In the genomic region with DNA sequence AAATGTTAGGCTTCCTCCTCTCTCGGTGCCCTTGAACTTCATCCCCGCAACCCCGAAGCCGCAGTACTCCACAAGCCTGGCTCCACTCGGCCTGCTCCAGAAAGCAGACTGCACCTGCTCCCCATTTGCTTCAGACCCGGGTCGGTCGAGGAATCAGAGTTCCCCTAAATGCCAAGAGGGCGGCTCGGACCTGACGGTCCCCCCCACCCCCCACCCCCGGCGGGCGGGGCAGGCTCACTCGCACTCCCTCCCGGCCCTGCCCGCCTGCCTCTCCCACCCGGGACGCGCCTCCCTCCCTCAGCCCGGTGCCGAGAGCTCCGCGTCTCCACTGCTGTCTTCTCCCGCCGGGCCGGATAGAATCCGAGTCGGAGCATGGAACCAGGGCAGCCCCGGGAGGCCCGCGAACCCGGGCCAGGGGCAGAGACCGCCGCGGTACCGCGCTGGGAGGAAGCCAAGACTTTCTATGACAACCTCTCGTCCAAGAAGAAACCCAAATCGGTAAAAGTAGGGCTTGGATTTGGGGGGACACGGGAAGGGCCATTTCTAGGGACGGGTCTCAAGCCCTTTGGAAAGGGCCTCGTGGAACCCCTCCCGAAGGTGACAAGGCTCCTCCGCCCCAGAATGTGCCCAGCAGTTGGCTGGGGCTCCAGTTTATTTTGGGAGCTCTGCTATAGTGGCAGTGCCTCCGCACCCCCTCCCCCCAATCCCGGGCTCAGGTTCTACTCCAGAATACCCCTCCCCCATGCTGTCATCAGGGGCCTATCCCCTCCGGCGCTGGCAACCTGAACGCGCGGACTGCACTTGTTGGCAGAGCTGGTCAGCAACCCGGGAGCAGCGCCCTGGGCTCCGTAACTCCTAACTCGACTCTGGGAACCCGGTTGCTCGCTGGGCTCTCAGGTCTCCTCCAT, we compare ENCODE assay signal across 9 mouse cellular contexts. TPM values are rescaled to one million over a fixed set of nuclear protein-coding genes. Genes with fewer than 3 reads are reported as not detected.
DNase-seq lines count a peak whose midpoint lies in the region; ATAC-seq and TF ChIP-seq lines count a peak whose summit lies in the region.
"Had no signal": no experiment of that assay in that cellular context is flagged by ENCODE, and none has a peak within 500 bp of the region (broad histone marks: within the 10 kb centered on the region; RNA-seq: fewer than 3 reads in every experiment).

Nt5c1a (plus strand) TSS at position 319 of the 908 bp plus-strand sequence.

- peak within 1 kb of the TSS; percentile 16; the same call in 1 of the 2 replicates for H3K4me3 ChIP-seq in bone marrow macrophage, adult 2 months (ENCODE audit: insufficient read depth, low read length)
- peak within 1 kb of the TSS; percentile 58 for H3K4me3 ChIP-seq in heart, embryonic 16.5 days (ENCODE audit: low read length)
- H3K4me3 ChIP-seq in layer of hippocampus, adult 2 months: peak within 1 kb of the TSS; percentile 53

- WGBS in heart, embryonic 16.5 days: 2% methylated on average over 58 of the region's 58 CpGs

- peak; percentile 26; the same call in 1 of the 2 replicates for ATAC-seq in erythroblast, adult 5-6 weeks (replicated peaks; ENCODE audit: low FRiP score, poor library complexity, severe bottlenecking)
- ATAC-seq in heart, embryonic 16.5 days (replicated peaks; ENCODE audit: extremely low read depth, insufficient read depth, low FRiP score): peak; percentile 87
- ATAC-seq in megakaryocyte progenitor cell, adult 5-6 weeks (replicated peaks; ENCODE audit: poor library complexity): peak; percentile 12; the same call in 1 of the 2 replicates

- peak; percentile 28 for DNase-seq in R1 (ENCODE audit: low read depth, low spot score)
- peak in 1 of 2 experiments; percentile 62 for DNase-seq in layer of hippocampus, adult 2 months (ENCODE audit: low spot score in 2 of 2)
- peak; percentile 65 for DNase-seq in testis, postnatal 10 days (ENCODE audit: low spot score)
- no peak for DNase-seq in ovary, adult 18-20 months (ENCODE audit: low spot score)

- no peak for TF ChIP-seq POLR2A in bone marrow macrophage, adult 2 months (IDR thresholded peaks at IDR 0.05; ENCODE audit: borderline replicate concordance, low read depth, low read length)

- H3K4me2 ChIP-seq in heart, embryonic 16.5 days (ENCODE audit: low read depth, low read length): peak within 1 kb of the TSS; percentile 78

- no peak within 1 kb of the TSS for H3K27ac ChIP-seq in bone marrow macrophage, adult 2 months (ENCODE audit: insufficient read depth, low read depth, low read length)
- H3K27ac ChIP-seq in heart, embryonic 16.5 days (ENCODE audit: low read length): peak within 1 kb of the TSS; percentile 85
- H3K27ac ChIP-seq in layer of hippocampus, adult 2 months: peak within 1 kb of the TSS; percentile 88
- H3K27ac ChIP-seq: macrophage had no signal

- H3K4me1 ChIP-seq in bone marrow macrophage, adult 2 months (ENCODE audit: control insufficient read depth, insufficient read depth, low read length): no peaks in the 10 kb centered on the region
- peaks cover 13% of the 10 kb centered on the region for H3K4me1 ChIP-seq in heart, embryonic 16.5 days (ENCODE audit: control insufficient read depth, insufficient read depth, low read length)

- peak within 1 kb of the TSS; percentile 81 for H3K9ac ChIP-seq in heart, embryonic 16.5 days (ENCODE audit: low read length)

- no peaks in the 10 kb centered on the region for H3K9me3 ChIP-seq in heart, embryonic 16.5 days (replicated peaks; ENCODE audit: control insufficient read depth, low read length)

- TF ChIP-seq CTCF in bone marrow macrophage, adult 2 months (IDR thresholded peaks at IDR 0.05; ENCODE audit: low read depth, low read length): no peak
- TF ChIP-seq CTCF in layer of hippocampus, adult 2 months (conservative IDR thresholded peaks at IDR 0.05): no peak

- H3K36me3 ChIP-seq in heart, embryonic 16.5 days (ENCODE audit: control insufficient read depth, insufficient read depth): no peaks in the 10 kb centered on the region

- peaks cover 10% of the 10 kb centered on the region for H3K27me3 ChIP-seq in heart, embryonic 16.5 days (ENCODE audit: control insufficient read depth, insufficient read depth, low read length)

RNA-seq across cellular contexts. Expression of gene Nt5c1a, which starts in this region (rescaled TPM):
- not detected in 2 replicates for polyA plus RNA-seq in bone marrow macrophage, adult 2 months (2012; ENCODE audit: insufficient read depth, insufficient read length, missing spikeins)
- not detected in 2 replicates for total RNA-seq in erythroblast, adult 5-6 weeks (2015; ENCODE audit: low replicate concordance)
- not detected in 2 replicates for total RNA-seq in erythroblast, adult 5-6 weeks (2017; ENCODE audit: low replicate concordance)
- 1.4 and 1.7 TPM in 2 replicates for polyA plus RNA-seq in heart, embryonic 16.5 days (2015; fragmentation: Nextera tagmentation; extraction: Ambion mirVana)
- 10 to 100 TPM; 14.5 to 15.2 TPM for total RNA-seq in layer of hippocampus, adult 2 months (2021)
- not detected in 2 replicates for total RNA-seq in megakaryocyte progenitor cell, adult 5-6 weeks (2015)
- total RNA-seq in megakaryocyte progenitor cell, adult 5-6 weeks (2017): 0.88 TPM in 1 of 2 replicates, not detected in the other
- polyA plus RNA-seq: macrophage had no signal

Comparison
In these comparisons a context has a peak if more than half of its experiments do, and no peak if none do; other contexts are left out.
1. RNA of gene Nt5c1a (total RNA-seq): 14.5 to 15.2 TPM in layer of hippocampus, adult 2 months; not detected in erythroblast, adult 5-6 weeks and 0.88 TPM in megakaryocyte progenitor cell, adult 5-6 weeks; every median in the first group is over 4 times any median in the second.
2. Peak in ATAC-seq in erythroblast, adult 5-6 weeks; RNA of the gene not detected or under 1 TPM.
3. Peak in ATAC-seq in megakaryocyte progenitor cell, adult 5-6 weeks; RNA of the gene not detected or under 1 TPM.
4. ATAC-seq: peak in every context shown above with its lines; median percentile 87 in heart, embryonic 16.5 days; 26 in erythroblast, adult 5-6 weeks; 12 in megakaryocyte progenitor cell, adult 5-6 weeks.
5. Peak in every context shown above with its lines, with median percentiles within 50 percentile points of each other: H3K4me3 ChIP-seq.